Mouse (Mus musculus) spleen, adult 18-20 months (tissue): ENCODE data around the gene Fam161a.

Source experiments
- DNase-seq, 2 experiments: peaks; one replicate each; pipeline ENCODE4 v3.0.0; 2022; ENCODE audit warnings: mixed read lengths in 2 of 2

Fam161a gene

GRCm38 (mm10) chr11:22991218-22991835, 16.0 kb upstream of the Fam161a start:
- DNase-seq: no peak

- no peak for DNase-seq
These were observed 13.1 kb upstream of the Fam161a start for GRCm38 (mm10) chr11:22994271-22994670.

DNA sequence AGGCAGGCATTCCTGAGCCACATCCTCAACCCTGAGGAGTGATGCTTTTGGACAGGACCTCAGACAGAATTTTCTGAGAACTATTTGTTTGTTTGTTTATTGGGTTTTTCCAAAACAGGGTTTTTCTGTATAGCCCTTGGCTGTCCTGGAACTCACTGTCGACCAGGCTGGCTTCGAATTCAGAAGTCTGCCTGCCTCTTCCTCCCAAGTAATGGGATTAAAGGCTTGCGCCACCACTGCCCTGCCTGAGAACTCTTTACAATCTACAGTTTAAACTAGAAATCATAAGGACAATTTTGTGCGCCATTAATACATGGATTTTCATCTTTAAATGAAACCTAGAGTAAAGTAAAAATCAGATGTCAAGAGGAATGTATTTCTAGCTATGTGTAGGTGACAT, 11.9 kb upstream of the Fam161a start:
- DNase-seq: no peak

GRCm38 (mm10) chr11:22998308-22998707, 9.0 kb upstream of the Fam161a start:
- no peak for DNase-seq

DNA sequence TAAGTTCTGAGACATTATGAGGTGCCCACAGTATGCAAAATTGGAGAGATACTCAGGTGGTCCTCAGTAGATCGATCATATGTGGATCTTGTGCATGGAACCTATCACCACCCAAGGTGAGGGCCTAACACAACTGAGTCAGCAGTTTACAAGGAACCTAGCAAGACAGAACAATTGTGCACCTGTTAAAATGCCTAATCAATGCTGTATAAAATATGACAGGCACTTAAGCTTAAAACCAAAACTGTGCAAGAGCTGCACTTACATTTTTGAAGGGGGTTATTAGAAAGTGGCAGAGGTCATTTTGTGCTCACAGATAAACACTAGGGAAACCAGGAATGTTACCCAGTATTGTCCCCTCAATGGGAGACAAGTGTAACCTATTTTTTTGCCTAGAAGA, 2.1 kb upstream of the Fam161a start:
- no peak for DNase-seq

DNA sequence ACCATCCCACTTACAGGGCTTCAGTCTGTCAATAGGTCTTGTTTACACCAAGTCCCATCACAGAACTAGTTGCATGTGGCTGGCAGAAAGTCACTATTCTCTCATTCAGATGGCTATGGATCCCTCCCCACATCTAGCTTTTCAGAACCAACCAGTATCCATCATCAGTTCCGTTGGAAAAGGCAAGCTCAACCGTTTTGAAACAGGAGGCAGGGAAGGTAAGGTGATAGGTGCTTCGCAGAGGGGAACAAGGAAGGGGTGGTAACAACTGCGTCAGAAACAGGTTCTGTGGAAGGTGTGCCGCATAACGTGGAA, 208 bp upstream of the Fam161a start:
- DNase-seq: no peak

DNA sequence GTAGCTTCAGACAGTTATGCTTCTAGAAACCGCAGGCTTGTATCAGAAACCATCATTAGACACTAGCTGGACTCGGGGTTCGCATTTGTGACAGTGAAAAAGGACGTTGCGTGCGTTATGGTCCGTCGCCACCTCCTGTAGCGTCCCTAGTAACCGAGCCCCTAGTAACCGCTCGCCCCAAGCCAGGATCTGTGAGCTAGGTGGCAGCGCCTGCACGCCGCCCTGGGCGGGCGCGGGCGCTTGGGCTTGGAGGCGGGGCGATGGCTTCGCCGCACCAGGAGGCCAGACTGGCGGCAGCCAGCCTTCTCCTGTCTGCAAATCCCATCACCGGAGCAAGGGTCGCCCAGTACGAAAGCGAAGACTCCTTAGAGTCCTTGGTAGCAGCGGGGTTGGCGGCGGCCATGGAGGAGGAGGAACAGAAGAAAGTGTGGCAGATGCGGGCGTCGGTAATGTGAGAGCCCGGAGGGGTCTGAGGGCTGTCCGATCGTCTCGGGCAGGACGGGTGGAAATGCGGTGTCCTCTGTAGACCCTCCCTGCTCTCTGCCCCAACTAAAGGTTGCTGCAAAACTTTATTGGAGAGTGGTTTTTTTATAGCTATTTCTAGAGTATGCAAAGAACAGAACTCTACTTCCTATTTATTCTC, 971 bp downstream of the Fam161a start:
- peak; percentile 72 to 76 for DNase-seq

- DNase-seq: no peak
These were observed 1.5 kb downstream of the Fam161a start for GRCm38 (mm10) chr11:23008824-23009200.

DNA sequence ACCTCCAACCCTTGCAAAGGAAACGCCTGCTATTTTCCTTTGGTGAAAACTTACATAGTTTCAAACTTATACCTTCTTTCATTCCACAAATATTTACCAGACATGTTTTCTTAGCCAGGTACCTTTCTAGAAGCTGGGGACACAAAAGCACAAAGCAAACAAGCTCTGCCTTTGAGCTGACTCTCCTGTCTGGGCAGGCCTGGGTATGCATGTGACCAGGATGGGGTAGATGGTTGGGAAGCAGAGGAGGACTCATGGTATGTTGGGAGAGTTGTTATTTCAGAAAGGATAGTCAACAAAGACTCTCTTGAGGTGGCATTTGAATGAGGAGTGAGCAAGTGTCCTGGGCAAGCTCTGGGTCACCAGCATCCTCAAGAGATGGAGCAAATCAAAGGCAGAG, 5.8 kb downstream of the Fam161a start:
- no peak for DNase-seq

GRCm38 (mm10) chr11:23013580-23014294, 6.4 kb downstream of the Fam161a start:
- no peak for DNase-seq

DNA sequence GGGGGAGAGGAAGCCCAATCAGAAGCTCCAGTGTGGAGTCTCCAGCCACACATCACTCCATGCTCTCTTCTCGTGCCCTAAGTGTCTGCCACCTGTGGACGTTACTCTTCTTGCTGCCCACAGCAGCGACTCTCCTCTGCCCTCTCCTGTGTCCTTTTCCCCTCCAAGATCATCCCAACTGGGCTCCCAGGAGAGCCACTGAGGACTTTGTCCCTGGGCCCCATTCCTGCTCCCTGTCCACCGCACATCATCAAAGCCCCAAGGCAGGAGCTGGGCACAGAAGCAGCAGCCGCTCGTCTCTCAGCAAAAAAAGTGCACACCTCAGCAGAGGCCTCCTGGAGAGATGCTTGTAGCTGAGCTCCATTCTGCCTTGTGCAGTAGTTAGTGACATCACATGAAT, 7.7 kb downstream of the Fam161a start:
- no peak for DNase-seq

DNA sequence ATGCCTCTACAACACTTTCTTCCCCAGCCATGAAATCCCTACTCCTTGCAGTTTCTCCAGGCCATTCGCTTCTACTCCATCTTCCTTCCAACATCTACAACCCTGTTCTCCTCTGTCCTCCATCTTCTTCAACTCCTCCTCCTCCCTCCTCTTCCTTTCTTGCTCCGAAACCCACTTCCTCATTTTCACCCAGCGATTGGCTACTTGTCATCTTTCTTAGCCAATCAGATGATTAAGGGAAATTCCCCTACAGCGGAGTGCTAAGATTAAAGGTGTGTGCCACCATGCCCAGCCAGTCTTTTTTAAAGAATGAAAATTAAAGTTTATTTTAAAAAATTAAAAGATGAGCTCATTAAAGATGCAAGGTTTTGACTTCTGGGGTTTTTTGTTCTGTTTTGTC, 10.6 kb downstream of the Fam161a start:
- no peak for DNase-seq

DNA sequence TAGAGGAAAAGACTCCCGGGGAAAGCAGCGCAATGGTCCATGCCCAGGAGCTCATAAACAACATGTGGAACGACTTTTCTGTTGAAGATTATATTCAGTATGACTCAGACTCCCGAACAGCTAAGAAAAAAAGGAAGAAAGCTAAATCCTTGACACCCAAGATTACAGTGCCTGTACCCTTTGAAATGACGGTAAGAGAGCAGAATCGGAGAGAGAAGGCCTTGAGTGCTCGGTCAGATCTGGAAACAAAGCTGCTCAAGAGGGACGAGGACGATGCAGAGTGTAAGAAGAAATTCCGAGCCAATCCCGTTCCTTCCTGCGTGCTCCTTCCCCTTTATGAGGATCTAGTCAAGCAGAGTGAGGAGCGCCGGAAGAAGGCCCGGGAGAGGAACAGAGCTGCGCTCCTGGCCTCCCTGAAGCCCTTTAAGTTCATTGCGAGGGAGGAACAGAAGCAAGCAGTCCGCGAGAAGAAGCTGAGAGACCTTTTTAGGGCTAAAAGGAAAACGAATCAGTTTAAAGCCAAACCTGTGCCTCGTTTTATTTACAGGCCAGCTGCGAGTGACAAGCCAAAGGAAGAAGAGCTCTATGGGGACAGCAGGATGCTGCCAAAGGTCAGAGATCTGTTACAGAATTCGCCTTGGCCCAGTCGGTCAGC, 12.9 kb downstream of the Fam161a start:
- DNase-seq: no peak

DNA sequence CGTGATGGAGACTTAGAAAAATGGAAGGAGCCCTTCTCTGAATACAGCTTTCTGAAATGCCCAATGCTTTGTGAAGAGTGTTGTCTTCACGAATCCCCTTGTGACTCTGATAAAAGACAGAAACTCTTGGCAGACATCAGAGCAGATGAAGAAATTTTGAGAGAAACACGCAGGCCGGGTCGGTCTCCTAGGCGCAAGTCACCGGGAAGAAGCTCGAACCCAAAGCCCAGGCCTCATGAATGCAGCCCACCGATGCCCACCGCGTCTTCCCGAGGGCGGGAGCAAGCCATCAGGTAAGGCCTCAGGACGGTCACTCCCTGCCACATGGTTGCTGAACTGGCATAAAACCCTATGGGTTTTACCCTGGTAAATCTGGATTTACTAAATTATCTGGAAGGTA, 13.5 kb downstream of the Fam161a start:
- DNase-seq: no peak

GRCm38 (mm10) chr11:23023155-23023554, 15.8 kb downstream of the Fam161a start:
- no peak for DNase-seq

DNA sequence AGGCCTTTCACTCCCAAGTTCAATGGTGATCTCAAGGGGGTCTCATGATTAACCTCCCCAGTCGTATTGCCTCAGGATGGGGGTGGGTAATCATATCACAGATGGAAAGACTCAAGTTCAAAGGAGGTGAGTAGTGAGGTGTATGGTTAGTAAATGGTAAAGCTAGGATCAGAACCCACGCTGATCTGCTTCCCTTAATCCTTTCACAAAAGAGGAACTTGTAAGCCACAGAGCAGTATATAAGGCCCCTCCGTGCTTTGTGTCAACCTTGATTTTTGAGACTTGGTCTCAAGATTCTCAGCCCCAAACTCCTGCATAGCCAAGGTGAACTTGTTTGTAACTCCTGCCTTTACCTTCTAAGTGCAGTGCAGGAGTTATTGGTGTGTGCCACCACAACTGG, 16.8 kb downstream of the Fam161a start:
- DNase-seq: no peak

DNA sequence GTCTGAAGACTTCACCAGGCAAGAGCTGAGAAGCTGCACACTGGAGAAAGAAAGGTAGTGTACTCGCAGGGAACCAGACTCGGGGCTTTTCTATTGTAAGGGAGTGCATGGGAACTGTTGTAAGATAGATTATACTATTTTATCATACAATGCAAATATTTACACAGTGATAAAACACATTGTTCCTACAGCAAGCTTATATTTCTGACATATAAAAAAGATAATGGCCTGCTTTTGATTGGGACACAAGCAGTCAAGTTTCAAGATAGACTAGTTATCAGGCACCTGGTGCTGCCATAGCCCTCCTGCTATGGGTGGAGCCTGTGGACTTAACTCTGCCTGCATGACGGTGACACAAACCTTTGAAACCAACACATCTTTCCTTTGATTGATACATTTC, 21.6 kb downstream of the Fam161a start:
- no peak for DNase-seq

DNA sequence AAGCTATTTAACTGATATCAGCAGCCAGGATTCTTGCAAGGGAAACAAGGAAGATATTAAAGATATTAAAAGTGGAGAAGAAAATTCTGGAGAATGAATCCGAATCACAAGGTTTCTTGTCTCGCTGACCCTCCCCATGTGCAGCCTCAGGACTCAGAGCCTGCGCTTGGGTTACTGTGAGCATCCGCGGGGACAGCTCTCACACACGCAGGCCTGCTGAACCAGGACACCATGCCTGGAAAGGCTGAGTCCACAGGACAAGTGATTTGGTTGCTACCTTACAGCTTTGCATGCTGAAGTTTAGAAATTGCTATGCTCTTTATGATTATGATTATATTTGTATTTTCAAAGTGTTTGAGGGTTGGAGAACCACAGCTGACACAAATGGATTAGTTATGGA, 22.1 kb downstream of the Fam161a start:
- no peak for DNase-seq

DNA sequence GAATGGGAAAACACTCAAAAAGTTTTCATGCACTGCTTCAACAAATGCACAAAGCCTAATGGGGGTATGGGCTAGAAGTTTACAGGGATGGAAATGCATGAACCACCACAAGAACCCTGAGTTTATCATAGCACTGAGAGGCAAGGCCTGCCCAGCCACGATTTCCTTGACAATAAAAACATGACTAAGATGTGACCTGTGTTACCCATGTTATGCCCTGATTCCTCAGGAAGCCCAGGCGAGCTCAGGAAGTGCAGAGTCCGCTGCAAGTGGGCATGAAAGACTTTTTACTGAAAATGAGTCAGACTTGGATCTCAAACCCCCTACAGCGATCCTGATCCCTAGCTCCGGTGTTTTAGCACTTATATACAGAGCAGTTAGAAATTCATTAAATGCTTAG, 39.9 kb downstream of the Fam161a start:
- no peak for DNase-seq

GRCm38 (mm10) chr11:23047663-23048582, 40.6 kb downstream of the Fam161a start:
- no peak for DNase-seq

DNA sequence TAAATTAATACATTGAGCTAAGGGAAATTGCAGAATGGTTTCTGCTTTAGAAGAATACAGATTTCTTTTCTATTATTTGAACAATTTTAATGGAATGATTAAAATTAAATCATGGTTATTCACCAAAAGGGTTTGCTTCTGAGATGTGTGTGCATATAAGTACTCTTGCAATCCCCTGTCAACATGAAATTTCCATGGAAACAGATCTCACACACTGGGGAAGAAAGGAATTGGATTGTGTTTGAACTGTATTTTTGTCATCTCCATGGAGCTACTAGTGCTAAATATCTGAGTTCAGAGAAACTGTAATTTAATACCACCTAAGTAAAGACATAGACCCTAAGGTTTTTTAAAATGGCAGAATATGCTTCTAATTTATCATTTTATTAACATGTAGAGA, 42.3 kb downstream of the Fam161a start:
- DNase-seq: no peak

GRCm38 (mm10) chr11:23052353-23052752, 45.0 kb downstream of the Fam161a start:
- DNase-seq: no peak

DNA sequence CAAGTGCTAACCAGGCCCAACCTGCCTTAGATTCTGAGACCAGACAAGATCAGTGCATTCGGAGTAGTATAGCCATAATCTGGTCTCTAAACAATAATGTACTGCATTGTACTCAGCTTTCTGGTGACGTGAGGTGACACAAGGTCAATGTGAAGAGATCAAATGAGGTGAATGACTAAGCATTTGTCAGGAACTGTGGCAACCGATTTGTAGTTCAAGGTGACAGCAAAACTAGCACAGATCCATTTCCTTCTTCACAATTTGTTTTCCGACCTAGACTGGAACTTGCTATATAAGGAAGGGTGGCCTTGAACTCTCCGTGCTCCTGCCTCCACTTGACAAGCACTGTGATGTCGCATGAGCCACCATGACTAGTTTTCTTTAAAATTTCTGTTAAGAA, 55.8 kb downstream of the Fam161a start:
- DNase-seq: no peak
